Mouse (Mus musculus): Measurements from ENCODE around the gene Hfe. TPM values are rescaled to one million over a fixed set of nuclear protein-coding genes. Genes with fewer than 3 reads are reported as not detected.

Hfe gene
- total and polyA plus RNA-seq, 3 experiments = 0.08 to 1.0 (median 0.39) TPM

GRCm38 (mm10) chr13:23739069-23739921 lies 28.6 kb upstream of the Hfe start:
- in situ Hi-C loops (cut with MboI; ENCODE audit: low pct_ligation_motif_present, low pct_unique_long_range_greater_than_20kb, low sequenced_read_pairs) = loop anchor here (5.0 kb wide), 1 partner anchor 37 kb away; no protein-coding TSS in a partner anchor
- Histone ChIP-seq H3K4me2 (ENCODE audit: insufficient read depth, low read depth, poor library complexity, severe bottlenecking) (0 out of 2 replicates have a peak overlapping the region, but pooled peaks have one; percentile 84), H3K4me3 (replicated peaks in 1 of 3; ENCODE audit: low read depth in 2 of 3, low read length in 2 of 3, poor library complexity in 1 of 3) (peak overlapping the region; percentile 54 to 74 (median 54)), H3K27me3 (replicated peaks) (no peaks in the 10 kb centered on the region), H3K9me3 (replicated peaks; ENCODE audit: low read length) (no peaks in the 10 kb centered on the region), H3K9ac (ENCODE audit: insufficient read depth, low read depth) (peak overlapping the region; percentile 100), H3K27ac (ENCODE audit: insufficient read depth, low read depth) (peak overlapping the region; percentile 95), H3K4me1 (ENCODE audit: control insufficient read depth in 1 of 2, insufficient read depth in 2 of 2) (peaks cover 3 to 29% of the 10 kb centered on the region in 2 experiments; a peak in 3 of 4 replicates), H3K79me2 (replicated peaks; ENCODE audit: control insufficient read depth, extremely low read depth, insufficient read depth, poor library complexity, severe bottlenecking) (no peaks in the 10 kb centered on the region), H3K36me3 (replicated peaks in 1 of 2; ENCODE audit: control insufficient read depth in 1 of 2, insufficient read depth in 1 of 2, low read length in 1 of 2) (no peaks in the 10 kb centered on the region)
- DNase-seq (ENCODE audit: extremely low read depth) = peak; percentile 96
- dilution Hi-C loops (cut with MboI; ENCODE audit: extremely low pct_ligation_motif_present, extremely low pct_unique_long_range_greater_than_20kb, low sequenced_read_pairs) = no loop called here
- TF ChIP-seq TCF12 (IDR thresholded peaks at IDR 0.05; ENCODE audit: low read depth, low read length) = peak; percentile 44; the same call in 1 of the 2 replicates
- TF ChIP-seq MXI1 (IDR thresholded peaks at IDR 0.05; ENCODE audit: low read depth, low read length) = peak; percentile 84
- TF ChIP-seq USF1 (IDR thresholded peaks at IDR 0.05; ENCODE audit: low read depth, low read length) = no peak; the same call in 1 of the 2 replicates
- peak; percentile 50 for TF ChIP-seq NRF1 (IDR thresholded peaks at IDR 0.05; ENCODE audit: low read depth, low read length)
- peak; percentile 99 for TF ChIP-seq ZMIZ1 (IDR thresholded peaks at IDR 0.05; ENCODE audit: low read depth, low read length)
- no peak for TF ChIP-seq TBP (conservative IDR thresholded peaks at IDR 0.05; ENCODE audit: low read depth, low read length)
- TF ChIP-seq MAFK (IDR thresholded peaks at IDR 0.05; ENCODE audit: insufficient replicate concordance, low read length) = no peak
- peak; percentile 90 for TF ChIP-seq NELFE (IDR thresholded peaks at IDR 0.05; ENCODE audit: low read depth, low read length)
- peak; percentile 65 for TF ChIP-seq MAZ (IDR thresholded peaks at IDR 0.05; ENCODE audit: low read depth, low read length)
- TF ChIP-seq ZC3H11A (IDR thresholded peaks at IDR 0.05; ENCODE audit: low read depth, low read length) = no peak
- TF ChIP-seq PAX5 (IDR thresholded peaks at IDR 0.05; ENCODE audit: low read length) = no peak
- no peak for TF ChIP-seq JUND (conservative IDR thresholded peaks at IDR 0.05; ENCODE audit: low read depth, low read length)
- TF ChIP-seq ELF1 (IDR thresholded peaks at IDR 0.05; ENCODE audit: low read depth, low read length) = peak; percentile 80
- no peak; the same call in 1 of the 2 replicates for TF ChIP-seq MAX (IDR thresholded peaks at IDR 0.05; ENCODE audit: low read length)
- TF ChIP-seq ZKSCAN1 (IDR thresholded peaks at IDR 0.05; ENCODE audit: borderline replicate concordance, low read depth, low read length) = no peak
- TF ChIP-seq EP300 (IDR thresholded peaks at IDR 0.05; ENCODE audit: low read length) = no peak
- no peak for TF ChIP-seq RAD21 (IDR thresholded peaks at IDR 0.05; ENCODE audit: low read depth, low read length)
- peak; percentile 95 for TF ChIP-seq CHD2 (IDR thresholded peaks at IDR 0.05; ENCODE audit: low read length)
- TF ChIP-seq HCFC1 (IDR thresholded peaks at IDR 0.05; ENCODE audit: low read depth, low read length) = peak; percentile 69
- peak; percentile 99 for TF ChIP-seq POLR2AphosphoS2 (IDR thresholded peaks at IDR 0.05; ENCODE audit: low read depth, low read length)
- TF ChIP-seq GABPA (IDR thresholded peaks at IDR 0.05; ENCODE audit: insufficient replicate concordance, low read depth, low read length) = no peak
- TF ChIP-seq BHLHE40 (IDR thresholded peaks at IDR 0.05; ENCODE audit: low read depth, low read length) = peak; percentile 52; the same call in 1 of the 2 replicates
- peak; percentile 93; the same call in 1 of the 2 replicates for TF ChIP-seq E2F4 (IDR thresholded peaks at IDR 0.05; ENCODE audit: insufficient replicate concordance, low read depth, low read length)
- TF ChIP-seq ETS1 (conservative IDR thresholded peaks at IDR 0.05; ENCODE audit: low read depth, low read length) = no peak; the same call in none of the 2 replicates
- TF ChIP-seq SIN3A (IDR thresholded peaks at IDR 0.05; ENCODE audit: low read length) = no peak; the same call in none of the 2 replicates
- peak; percentile 56; the same call in 1 of the 2 replicates for TF ChIP-seq MYC (IDR thresholded peaks at IDR 0.05; ENCODE audit: low read depth, low read length)
- 0 out of 2 replicates have a peak, but pooled peaks have one; percentile 61 for TF ChIP-seq MEF2A (IDR thresholded peaks at IDR 0.05; ENCODE audit: borderline replicate concordance, low read depth, low read length)
- peak; percentile 71; the same call in 1 of the 2 replicates for TF ChIP-seq IRF4 (IDR thresholded peaks at IDR 0.05; ENCODE audit: low read depth, low read length)
- peak; percentile 38 for TF ChIP-seq SMC3 (IDR thresholded peaks at IDR 0.05; ENCODE audit: low read depth, low read length)
- no peak for TF ChIP-seq ZNF384 (IDR thresholded peaks at IDR 0.05; ENCODE audit: low read depth, low read length)
- peak; percentile 95 for TF ChIP-seq POLR2A (IDR thresholded peaks at IDR 0.05; ENCODE audit: low read depth, low read length)
- peak; percentile 66; the same call in 1 of the 2 replicates for TF ChIP-seq KAT2A (IDR thresholded peaks at IDR 0.05; ENCODE audit: insufficient replicate concordance, low read length)
- TF ChIP-seq RCOR1 (conservative IDR thresholded peaks at IDR 0.05; ENCODE audit: low read depth, low read length) = peak; percentile 93
- TF ChIP-seq CHD1 (IDR thresholded peaks at IDR 0.05; ENCODE audit: low read depth, low read length) = no peak; the same call in 1 of the 2 replicates
- TF ChIP-seq USF2 (conservative IDR thresholded peaks at IDR 0.05; ENCODE audit: low read depth, low read length) = peak; percentile 65
- peak; percentile 99 for TF ChIP-seq UBTF (IDR thresholded peaks at IDR 0.05; ENCODE audit: low read depth, low read length)
- no peak for TF ChIP-seq CTCF (conservative IDR thresholded peaks at IDR 0.05 in 1 of 2, IDR thresholded peaks at IDR 0.05 in 1 of 2; ENCODE audit: low read depth in 2 of 2, low read length in 2 of 2)

Data from CH12.LX (cell line).